Mouse (Mus musculus): ENCODE measurements at regions not wholly inside any gene's neighbourhood (a gene's known extent, or its start where the extent isn't known, plus 50 kb on each side); places are given as distances from the start of the nearest gene placed in this dataset.

GRCm38 (mm10) chr1:184279263-184279662 lies 245.2 kb upstream of the 1700056E22Rik start:
- H3K4me1 ChIP-seq = peaks cover 6% of the 10 kb centered on the region
- 58% methylated on average over 10 of the region's 10 CpGs for WGBS
- H3K9ac ChIP-seq = no peak overlapping the region
- no peaks in the 10 kb centered on the region; the same call in 1 of the 2 replicates for H3K27me3 ChIP-seq (replicated peaks)
- H3K27ac ChIP-seq (replicated peaks) = no peak overlapping the region
- no peak for ATAC-seq (ENCODE audit: extremely low read depth, insufficient number of reproducible peaks, low FRiP score, low TSS enrichment)
- no peak overlapping the region for H3K4me3 ChIP-seq
- no peak overlapping the region for H3K4me2 ChIP-seq
- H3K36me3 ChIP-seq = no peaks in the 10 kb centered on the region
- H3K9me3 ChIP-seq = no peaks in the 10 kb centered on the region

GRCm38 (mm10) chr1:184277001-184277400 lies 242.9 kb upstream of the 1700056E22Rik start:
- H3K27me3 ChIP-seq (replicated peaks) = peaks cover 5% of the 10 kb centered on the region
- no peaks in the 10 kb centered on the region for H3K36me3 ChIP-seq
- no peaks in the 10 kb centered on the region for H3K9me3 ChIP-seq
- no peak overlapping the region for H3K27ac ChIP-seq (replicated peaks)
- H3K4me2 ChIP-seq = no peak overlapping the region
- no peak overlapping the region for H3K4me3 ChIP-seq
- no peak for ATAC-seq (ENCODE audit: extremely low read depth, insufficient number of reproducible peaks, low FRiP score, low TSS enrichment)
- 55% methylated on average over 2 of the region's 2 CpGs for WGBS
- peaks cover 6% of the 10 kb centered on the region for H3K4me1 ChIP-seq
- H3K9ac ChIP-seq = no peak overlapping the region

DNA sequence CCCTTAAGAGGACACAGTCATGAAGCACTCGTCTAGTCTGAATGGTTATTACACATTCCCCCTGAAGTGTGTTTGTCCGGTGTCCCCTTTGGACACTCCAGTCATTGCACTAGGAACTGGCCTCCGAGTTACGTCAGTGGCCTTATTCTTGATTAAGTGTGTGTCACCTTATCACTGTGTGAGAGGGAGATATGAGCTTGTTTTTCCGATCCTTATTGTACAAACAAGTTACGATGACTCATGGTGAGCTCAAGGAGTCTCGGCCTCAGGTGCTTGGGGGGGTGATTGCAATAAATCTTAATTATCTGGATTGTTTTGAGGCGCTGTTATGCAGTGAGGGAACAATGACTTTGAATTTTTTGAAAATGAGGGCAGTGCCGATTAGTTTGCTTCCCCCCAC lies 241.8 kb upstream of the 1700056E22Rik start:
- Histone ChIP-seq H3K27ac (replicated peaks) (no peak overlapping the region), H3K9ac (no peak overlapping the region), H3K36me3 (no peaks in the 10 kb centered on the region), H3K4me3 (no peak overlapping the region), H3K4me2 (no peak overlapping the region), H3K4me1 (peaks cover 6% of the 10 kb centered on the region), H3K9me3 (no peaks in the 10 kb centered on the region), H3K27me3 (replicated peaks) (peaks cover 8% of the 10 kb centered on the region)
- no peak for ATAC-seq (ENCODE audit: extremely low read depth, insufficient number of reproducible peaks, low FRiP score, low TSS enrichment)
- 44% methylated on average over 9 of the region's 9 CpGs for WGBS

DNA sequence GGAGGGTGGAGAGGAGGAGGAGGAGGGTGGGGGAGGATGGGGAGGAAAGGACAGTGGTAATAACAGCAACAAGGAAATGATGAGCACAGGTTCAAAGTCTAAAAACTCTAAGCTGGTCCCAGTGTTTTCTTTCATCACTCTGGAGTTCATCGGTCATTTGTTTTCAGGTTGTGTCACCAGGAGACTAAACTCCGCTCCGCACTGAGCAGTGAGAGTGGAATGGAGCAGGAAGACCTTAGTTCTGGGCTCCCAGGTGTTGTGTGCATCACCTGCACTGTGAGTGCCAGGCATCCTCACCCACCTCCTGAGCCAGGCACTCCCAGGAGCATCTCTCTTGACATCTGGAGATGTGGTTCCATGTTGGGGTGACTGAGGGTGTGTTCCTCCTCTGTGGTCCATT lies 241.3 kb upstream of the 1700056E22Rik start:
- Histone ChIP-seq H3K9ac (no peak overlapping the region), H3K27me3 (replicated peaks) (peaks cover 13% of the 10 kb centered on the region), H3K4me3 (no peak overlapping the region), H3K9me3 (no peaks in the 10 kb centered on the region), H3K4me2 (no peak overlapping the region), H3K36me3 (no peaks in the 10 kb centered on the region), H3K4me1 (peaks cover 6% of the 10 kb centered on the region), H3K27ac (replicated peaks) (no peak overlapping the region)
- ATAC-seq (ENCODE audit: extremely low read depth, insufficient number of reproducible peaks, low FRiP score, low TSS enrichment) = no peak
- 80% methylated on average over 3 of the region's 3 CpGs for WGBS

- peaks cover 14% of the 10 kb centered on the region for H3K27me3 ChIP-seq (replicated peaks)
- no peak overlapping the region for H3K27ac ChIP-seq (replicated peaks)
- H3K9ac ChIP-seq = no peak overlapping the region
- H3K9me3 ChIP-seq = no peaks in the 10 kb centered on the region
- H3K4me2 ChIP-seq = no peak overlapping the region
- no peak overlapping the region for H3K4me3 ChIP-seq
- 73% methylated on average over 6 of the region's 6 CpGs for WGBS
- peaks cover 6% of the 10 kb centered on the region for H3K4me1 ChIP-seq
- ATAC-seq (ENCODE audit: extremely low read depth, insufficient number of reproducible peaks, low FRiP score, low TSS enrichment) = no peak
- H3K36me3 ChIP-seq = no peaks in the 10 kb centered on the region
Measured at GRCm38 (mm10) chr1:184274704-184275103, 240.6 kb upstream of the 1700056E22Rik start.

DNA sequence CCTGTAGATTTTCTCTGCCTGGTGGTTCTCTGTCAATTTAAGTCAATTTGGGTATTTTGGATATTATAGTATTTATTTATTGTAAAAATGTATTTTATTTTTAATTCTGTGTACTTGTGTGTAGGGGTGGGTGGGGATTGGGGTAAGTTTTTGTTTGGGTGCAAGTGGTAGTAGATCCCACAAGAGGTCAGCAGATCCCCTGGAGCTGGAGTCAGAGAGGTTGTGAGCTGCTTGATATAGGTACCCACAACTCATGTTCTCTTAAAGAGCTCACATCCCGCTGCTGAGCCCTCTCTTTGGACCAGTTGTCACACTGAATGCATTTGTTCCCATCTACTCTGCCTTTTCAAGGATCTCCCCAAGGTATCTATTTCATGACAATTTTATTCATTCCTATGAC lies 239.6 kb upstream of the 1700056E22Rik start:
- Histone ChIP-seq H3K4me3 (no peak overlapping the region), H3K4me1 (peaks cover 6% of the 10 kb centered on the region), H3K4me2 (no peak overlapping the region), H3K9ac (no peak overlapping the region), H3K9me3 (no peaks in the 10 kb centered on the region), H3K27me3 (replicated peaks) (peaks cover 14% of the 10 kb centered on the region), H3K36me3 (no peaks in the 10 kb centered on the region), H3K27ac (replicated peaks) (no peak overlapping the region)
- 65% methylated on average over 1 of the region's 1 CpGs for whole genome bisulfite sequencing
- ATAC-seq (ENCODE audit: extremely low read depth, insufficient number of reproducible peaks, low FRiP score, low TSS enrichment) = no peak; the same call in 1 of the 2 replicates

DNA sequence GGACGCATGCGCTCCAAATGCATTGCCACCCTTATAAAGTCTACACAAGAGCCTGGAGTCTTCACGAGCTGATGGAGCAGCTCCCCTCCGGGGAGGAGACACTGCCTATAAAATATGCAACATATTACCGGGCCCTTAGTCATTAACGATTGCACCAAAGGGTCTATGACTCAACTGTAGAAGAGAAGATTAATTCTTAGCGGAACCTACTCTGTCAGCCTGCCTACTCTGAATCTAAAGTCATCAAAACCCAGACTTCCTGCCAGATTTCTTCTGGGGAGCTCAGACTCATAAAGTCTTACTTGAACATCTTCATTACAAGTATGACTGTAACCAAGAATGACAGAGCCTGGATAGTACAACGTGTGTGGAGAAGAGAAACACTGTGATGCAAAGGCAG lies 237.2 kb upstream of the 1700056E22Rik start:
- H3K4me2 ChIP-seq = no peak overlapping the region

DNA sequence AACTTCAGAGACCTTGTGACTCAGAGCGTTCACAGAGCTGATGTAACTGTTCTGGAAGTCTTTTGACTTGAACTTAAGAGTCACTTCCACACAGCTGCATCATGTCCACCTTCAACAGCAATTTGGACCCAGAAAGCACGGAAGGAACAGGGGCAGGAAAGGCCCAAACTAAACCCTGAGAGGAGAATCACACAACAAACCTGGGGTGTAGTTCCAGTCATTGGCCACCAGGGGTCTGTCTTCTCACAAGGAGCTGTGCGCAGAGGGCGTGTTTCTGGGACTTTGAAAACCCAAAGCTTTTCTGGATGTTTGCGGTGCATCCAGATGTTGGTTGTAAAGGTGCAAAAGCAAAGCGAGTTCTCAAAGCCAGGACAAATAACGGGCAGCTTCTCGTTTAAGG lies 231.9 kb upstream of the 1700056E22Rik start:
- H3K27ac ChIP-seq (replicated peaks) = no peak overlapping the region
- ATAC-seq (ENCODE audit: extremely low read depth, insufficient number of reproducible peaks, low FRiP score, low TSS enrichment) = no peak
- 14% methylated on average over 8 of the region's 8 CpGs for WGBS

More for the DNA sequence above, 237.2 kb upstream of the 1700056E22Rik start:
- 78% methylated on average over 8 of the region's 8 CpGs for WGBS
- no peak overlapping the region for H3K4me3 ChIP-seq
- H3K9me3 ChIP-seq = no peaks in the 10 kb centered on the region
- H3K9ac ChIP-seq = no peak overlapping the region
- peaks cover 6% of the 10 kb centered on the region for H3K4me1 ChIP-seq
- ATAC-seq (ENCODE audit: extremely low read depth, insufficient number of reproducible peaks, low FRiP score, low TSS enrichment) = no peak
- H3K27me3 ChIP-seq (replicated peaks) = peaks cover 25% of the 10 kb centered on the region
- no peaks in the 10 kb centered on the region for H3K36me3 ChIP-seq
- H3K27ac ChIP-seq (replicated peaks) = no peak overlapping the region

DNA sequence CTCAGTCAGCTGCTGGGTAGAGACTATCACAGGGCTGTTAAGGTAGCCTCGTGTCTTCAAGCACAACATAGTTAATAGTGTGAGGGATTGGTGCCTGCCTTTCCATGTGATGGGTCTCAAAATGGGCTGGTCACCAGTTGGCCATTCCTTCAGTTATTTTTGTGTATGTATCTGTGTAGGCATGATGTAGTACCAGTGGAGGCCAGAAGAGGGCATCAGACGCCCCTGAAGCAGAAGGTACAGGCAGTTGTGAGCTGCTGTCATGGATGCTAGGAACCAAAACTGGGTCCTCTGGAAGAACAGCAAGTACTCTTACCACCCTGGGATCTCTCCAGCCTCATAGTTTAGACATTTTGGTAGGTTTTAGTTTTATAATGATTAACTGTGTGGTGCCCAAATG lies 228.9 kb upstream of the 1700056E22Rik start:
- ATAC-seq (ENCODE audit: extremely low read depth, insufficient number of reproducible peaks, low FRiP score, low TSS enrichment) = no peak
- Histone ChIP-seq H3K36me3 (no peaks in the 10 kb centered on the region), H3K4me2 (no peak overlapping the region), H3K27ac (replicated peaks) (no peak overlapping the region), H3K4me3 (no peak overlapping the region), H3K9ac (no peak overlapping the region), H3K4me1 (no peaks in the 10 kb centered on the region), H3K27me3 (replicated peaks) (0 out of 2 replicates have a peak, but pooled peaks cover 11% of the 10 kb centered on the region), H3K9me3 (no peaks in the 10 kb centered on the region)
- whole genome bisulfite sequencing = 55% methylated on average over 2 of the region's 2 CpGs

More for the DNA sequence above, 231.9 kb upstream of the 1700056E22Rik start:
- Histone ChIP-seq H3K4me3 (no peak overlapping the region), H3K36me3 (no peaks in the 10 kb centered on the region), H3K9me3 (no peaks in the 10 kb centered on the region), H3K4me1 (no peaks in the 10 kb centered on the region), H3K27me3 (replicated peaks) (0 out of 2 replicates have a peak, but pooled peaks cover 23% of the 10 kb centered on the region), H3K4me2 (0 out of 2 replicates have a peak overlapping the region, but pooled peaks have one; percentile 8), H3K9ac (no peak overlapping the region)

DNA sequence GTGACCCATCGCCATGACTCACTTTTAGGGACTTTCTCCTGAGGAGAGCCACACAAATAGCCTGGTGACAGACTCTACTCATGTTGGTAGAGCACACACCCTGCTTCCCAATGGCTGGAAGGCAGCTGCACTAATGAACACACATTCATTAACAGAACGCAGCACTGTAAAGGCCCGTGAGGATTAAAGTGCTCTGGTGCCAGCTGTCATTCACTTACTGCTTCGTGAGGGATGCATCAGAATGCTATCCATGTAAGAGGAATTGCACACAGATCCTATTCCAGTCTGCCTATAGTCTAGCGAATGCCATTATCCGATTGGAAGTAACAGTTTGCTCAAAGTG lies 227.3 kb upstream of the 1700056E22Rik start:
- Histone ChIP-seq H3K4me2 (no peak overlapping the region), H3K4me1 (no peaks in the 10 kb centered on the region), H3K27me3 (replicated peaks) (0 out of 2 replicates have a peak, but pooled peaks cover 5% of the 10 kb centered on the region), H3K36me3 (no peaks in the 10 kb centered on the region), H3K27ac (replicated peaks) (no peak overlapping the region), H3K4me3 (no peak overlapping the region), H3K9ac (no peak overlapping the region), H3K9me3 (no peaks in the 10 kb centered on the region)
- ATAC-seq (ENCODE audit: extremely low read depth, insufficient number of reproducible peaks, low FRiP score, low TSS enrichment) = no peak
- 79% methylated on average over 6 of the region's 6 CpGs for WGBS

- Histone ChIP-seq H3K4me1 (no peaks in the 10 kb centered on the region), H3K9ac (no peak overlapping the region), H3K27ac (replicated peaks) (no peak overlapping the region), H3K4me3 (no peak overlapping the region), H3K4me2 (no peak overlapping the region), H3K36me3 (no peaks in the 10 kb centered on the region), H3K9me3 (no peaks in the 10 kb centered on the region), H3K27me3 (replicated peaks) (0 out of 2 replicates have a peak, but pooled peaks cover 5% of the 10 kb centered on the region)
- WGBS = 64% methylated on average over 6 of the region's 6 CpGs
- ATAC-seq (ENCODE audit: extremely low read depth, insufficient number of reproducible peaks, low FRiP score, low TSS enrichment) = no peak
Measured at GRCm38 (mm10) chr1:184260722-184261384, 226.8 kb upstream of the 1700056E22Rik start.

- Histone ChIP-seq H3K36me3 (no peaks in the 10 kb centered on the region), H3K9me3 (no peaks in the 10 kb centered on the region), H3K4me1 (no peaks in the 10 kb centered on the region), H3K27me3 (replicated peaks) (0 out of 2 replicates have a peak, but pooled peaks cover 5% of the 10 kb centered on the region), H3K4me2 (no peak overlapping the region), H3K4me3 (no peak overlapping the region), H3K27ac (replicated peaks) (no peak overlapping the region), H3K9ac (no peak overlapping the region)
- WGBS = 78% methylated on average over 9 of the region's 9 CpGs
- ATAC-seq (ENCODE audit: extremely low read depth, insufficient number of reproducible peaks, low FRiP score, low TSS enrichment) = no peak
Measured at GRCm38 (mm10) chr1:184259853-184260252, 225.8 kb upstream of the 1700056E22Rik start.
